Mouse (Mus musculus): ENCODE results near the gene Cntrl.
A peak's percentile ranks its signal among the peaks of the same experiment; 100 is the strongest.

Gene Cntrl

DNA sequence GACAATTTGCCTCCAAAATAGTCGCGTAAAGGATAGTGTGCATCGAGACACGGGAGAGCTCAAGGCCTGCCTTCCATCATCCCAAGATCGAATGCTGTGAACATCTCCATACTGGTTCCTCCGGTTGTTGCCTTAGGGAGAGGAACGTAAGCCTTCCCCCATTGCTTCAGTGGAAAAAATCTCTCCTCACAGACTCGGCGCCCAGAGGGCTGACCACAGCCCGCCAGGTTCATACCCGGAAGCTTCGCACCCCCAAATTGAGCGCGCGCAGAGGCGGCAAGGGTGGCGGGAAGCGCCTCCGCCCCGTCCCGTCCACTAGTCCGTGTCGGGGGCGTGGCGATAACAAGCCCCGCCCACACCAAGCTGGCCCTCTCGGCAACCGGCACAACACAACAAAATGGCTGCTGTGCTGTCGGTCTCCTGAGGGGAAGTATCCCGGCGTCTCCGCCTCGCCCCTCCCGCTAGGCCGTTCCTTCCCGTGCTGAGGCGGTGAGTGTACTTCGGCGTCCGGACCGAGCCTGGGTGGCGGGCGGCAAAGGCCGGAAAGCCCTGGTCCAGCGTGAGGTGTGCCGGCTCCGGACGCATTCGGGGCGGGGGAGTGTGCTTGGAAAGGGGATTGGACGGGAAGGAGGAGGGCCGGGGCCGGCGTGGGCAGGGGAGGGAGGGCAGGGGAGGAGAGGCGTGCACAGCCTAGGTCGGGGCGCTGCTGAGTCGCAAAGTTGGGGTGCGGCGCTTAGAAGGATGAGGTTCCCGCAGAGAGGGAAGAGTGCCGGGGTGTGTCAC lies at the start of gene Cntrl:
Gene Cntrl, plus strand, starts transcription at position 352 of the 783 bp plus-strand sequence.
- DNase-seq (ENCODE audit: low read depth, low spot score): peak; percentile 69

DNA sequence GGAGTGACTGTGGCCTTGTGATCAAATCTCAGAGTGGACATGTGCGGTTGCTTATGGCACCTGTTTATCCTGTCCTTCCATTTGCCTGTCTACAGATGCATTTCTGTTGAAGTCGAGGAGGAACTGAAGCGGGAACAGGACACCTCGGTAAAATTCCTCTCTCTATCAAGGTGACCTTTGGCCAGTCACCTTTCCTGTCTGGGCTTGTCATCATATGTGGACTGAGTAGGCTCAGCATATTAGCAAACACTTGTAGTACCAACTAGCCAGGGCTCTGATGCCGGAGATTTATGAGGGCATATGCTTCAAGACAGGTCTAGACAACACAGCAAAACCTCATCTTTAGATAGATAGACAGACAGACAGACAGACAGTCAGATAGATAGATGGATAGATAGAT lies 49.0 kb upstream of the Cntrl start:
- no peak for DNase-seq (ENCODE audit: low read depth, low spot score)

DNA sequence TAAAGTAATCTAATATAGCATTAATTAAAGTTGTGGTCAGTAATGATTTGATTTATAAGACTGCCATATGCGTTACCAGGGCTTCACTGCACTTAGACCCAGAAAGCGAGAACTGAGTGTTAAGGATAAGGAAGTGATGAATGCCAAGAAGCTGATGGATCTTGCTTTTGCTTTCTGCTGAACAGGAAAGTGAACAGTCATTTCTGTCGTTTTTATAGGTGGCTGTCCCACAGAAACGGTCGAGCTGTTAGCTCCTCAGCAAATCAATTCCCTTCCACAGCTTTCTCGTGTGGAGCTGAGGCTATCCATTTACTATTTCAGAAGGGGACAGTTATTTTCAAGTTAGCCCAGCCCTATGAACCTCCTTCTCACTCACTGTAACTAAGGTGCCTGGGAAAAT lies 48.4 kb upstream of the Cntrl start:
- no peak for DNase-seq (ENCODE audit: low read depth, low spot score)

DNA sequence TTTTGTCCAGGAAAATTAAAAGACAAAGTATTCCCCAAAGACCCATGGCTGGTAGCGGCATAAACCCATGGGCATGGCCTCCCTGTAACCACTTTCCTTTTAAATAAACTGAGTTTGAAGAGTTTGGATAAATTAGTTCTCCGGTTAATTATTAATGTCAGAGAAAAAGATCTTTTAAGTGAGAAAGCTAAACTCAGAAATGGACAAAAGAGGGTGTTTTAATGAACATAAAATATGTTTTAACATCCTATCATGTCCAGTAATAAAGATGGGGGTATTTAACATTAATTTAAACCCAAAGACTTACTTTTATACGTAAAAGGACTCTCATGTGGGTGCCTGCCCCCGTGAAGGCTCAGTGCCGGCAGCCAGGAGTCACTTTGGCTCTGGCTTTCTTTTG lies 48.0 kb upstream of the Cntrl start, which contains the start of gene Hc:
Gene Hc, minus strand, starts transcription at position 101 of the 400 bp plus-strand sequence.
- no peak for DNase-seq (ENCODE audit: low read depth, low spot score)

- no peak for DNase-seq (ENCODE audit: low read depth, low spot score)
Measured at GRCm38 (mm10) chr2:35063333-35064030, 45.8 kb upstream of the Cntrl start.

GRCm38 (mm10) chr2:35066525-35067082 lies 42.7 kb upstream of the Cntrl start:
- peak; percentile 34 for DNase-seq (ENCODE audit: low read depth, low spot score)

DNA sequence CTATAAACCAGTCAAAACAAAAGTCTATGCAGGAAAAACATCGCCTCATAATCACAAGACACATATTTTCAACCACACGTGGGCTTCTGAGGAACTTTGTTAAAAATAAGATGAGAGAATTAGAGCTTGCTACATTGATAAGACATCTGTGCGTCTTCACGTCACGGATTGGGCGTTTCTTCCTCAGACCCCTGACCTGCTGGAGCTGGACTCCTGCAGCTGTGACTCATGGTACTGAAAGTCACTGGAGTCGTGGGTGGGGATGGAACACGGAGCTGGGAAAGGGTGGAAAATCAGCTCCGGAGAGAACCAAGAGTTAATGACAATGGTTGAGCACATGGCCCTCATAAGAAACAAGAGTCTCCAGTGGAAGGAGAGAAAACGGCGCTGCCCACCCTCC lies 42.2 kb upstream of the Cntrl start:
- no peak for DNase-seq (ENCODE audit: low read depth, low spot score)

GRCm38 (mm10) chr2:35069124-35069523 lies 40.2 kb upstream of the Cntrl start:
- no peak for DNase-seq (ENCODE audit: low read depth, low spot score)

GRCm38 (mm10) chr2:35070275-35070674 lies 39.0 kb upstream of the Cntrl start:
- no peak for DNase-seq (ENCODE audit: low read depth, low spot score)

DNA sequence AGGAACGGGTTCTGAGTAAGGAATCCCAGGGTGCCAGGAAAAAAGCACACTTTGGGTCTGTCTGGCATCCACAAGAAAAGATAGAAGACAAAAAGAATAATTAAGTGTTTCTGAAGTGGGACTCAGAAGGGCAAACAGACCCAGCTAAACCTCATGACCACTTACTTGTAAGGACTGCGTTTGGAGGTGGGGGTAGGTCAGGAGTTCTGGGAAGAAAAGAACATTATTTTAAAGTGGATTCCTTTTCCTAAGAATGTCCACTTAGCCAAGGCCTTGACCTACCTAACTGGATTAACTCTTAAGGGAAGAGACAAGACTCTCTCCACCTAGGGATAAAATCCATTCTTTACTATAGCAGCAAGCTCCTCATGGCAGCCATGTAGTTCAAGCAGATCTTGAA lies 36.7 kb upstream of the Cntrl start:
- DNase-seq (ENCODE audit: low read depth, low spot score): no peak

DNA sequence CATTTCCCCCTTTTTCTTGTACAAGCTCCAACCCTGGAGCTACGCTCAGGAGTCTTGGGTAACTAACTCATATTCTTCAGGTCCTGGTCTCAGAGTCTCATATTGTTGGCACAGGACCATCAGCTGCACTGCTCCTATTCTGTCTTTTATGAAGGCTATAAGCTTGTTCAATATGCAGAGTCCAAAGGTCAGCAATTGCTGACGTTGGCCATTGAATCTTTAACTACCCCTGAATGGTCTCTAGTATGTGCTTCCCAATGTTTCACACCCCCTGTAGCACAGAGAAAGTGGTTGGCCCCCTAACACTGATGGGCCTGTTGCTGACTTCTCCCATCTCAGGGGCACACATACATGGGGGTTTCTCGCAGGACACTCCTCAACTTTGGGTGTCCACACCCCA lies 35.0 kb upstream of the Cntrl start:
- no peak for DNase-seq (ENCODE audit: low read depth, low spot score)

DNA sequence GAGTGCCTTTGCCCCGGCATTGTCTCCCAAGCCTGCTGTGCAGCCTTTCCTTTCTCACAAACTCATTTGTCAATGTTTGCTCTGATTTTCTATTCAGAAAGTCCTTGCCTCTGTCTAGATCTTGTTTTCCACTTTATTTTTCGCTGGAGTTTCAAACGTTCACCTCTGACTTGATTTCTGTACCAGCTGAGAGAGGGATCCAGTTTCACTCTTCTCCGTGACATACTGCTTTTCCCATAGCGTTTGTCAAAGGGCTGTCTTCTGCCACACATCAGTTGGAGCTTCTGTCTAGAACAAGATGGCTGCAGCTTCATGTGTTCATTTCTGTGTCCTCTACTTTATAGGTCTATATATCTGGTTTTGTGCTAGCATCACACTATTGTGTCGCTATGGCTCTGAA lies 30.1 kb upstream of the Cntrl start:
- DNase-seq (ENCODE audit: low read depth, low spot score): no peak

- no peak for DNase-seq (ENCODE audit: low read depth, low spot score)
Measured at GRCm38 (mm10) chr2:35087418-35087817, 21.9 kb upstream of the Cntrl start.

DNA sequence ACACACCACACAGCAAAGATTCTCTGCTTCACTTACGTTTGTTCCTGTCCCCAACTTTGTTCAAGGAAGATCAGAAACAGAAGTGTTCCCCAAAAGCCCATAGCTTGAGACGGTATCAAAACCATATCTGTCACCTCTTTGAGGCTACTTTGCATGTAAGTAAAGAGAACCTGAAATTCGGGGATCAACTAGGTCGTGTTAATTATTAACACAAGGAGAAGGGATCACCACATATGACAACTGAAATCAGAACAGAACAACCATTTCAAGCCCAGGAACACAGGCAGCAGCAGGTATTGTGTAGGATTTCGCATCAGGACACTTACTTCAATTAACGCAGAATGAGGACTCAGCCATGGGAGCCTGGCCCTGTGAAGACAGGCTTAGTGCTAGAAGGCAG lies 8.8 kb upstream of the Cntrl start:
- DNase-seq (ENCODE audit: low read depth, low spot score): no peak

- no peak for DNase-seq (ENCODE audit: low read depth, low spot score)
Measured at GRCm38 (mm10) chr2:35101443-35101842, 7.8 kb upstream of the Cntrl start, which contains the start of gene AI182371. Gene AI182371, minus strand, starts transcription at chr2:35101543.

- no peak for DNase-seq (ENCODE audit: low read depth, low spot score)
Measured at GRCm38 (mm10) chr2:35102777-35103176, 6.5 kb upstream of the Cntrl start.

GRCm38 (mm10) chr2:35103558-35103957 lies 5.7 kb upstream of the Cntrl start:
- DNase-seq (ENCODE audit: low read depth, low spot score): no peak

DNA sequence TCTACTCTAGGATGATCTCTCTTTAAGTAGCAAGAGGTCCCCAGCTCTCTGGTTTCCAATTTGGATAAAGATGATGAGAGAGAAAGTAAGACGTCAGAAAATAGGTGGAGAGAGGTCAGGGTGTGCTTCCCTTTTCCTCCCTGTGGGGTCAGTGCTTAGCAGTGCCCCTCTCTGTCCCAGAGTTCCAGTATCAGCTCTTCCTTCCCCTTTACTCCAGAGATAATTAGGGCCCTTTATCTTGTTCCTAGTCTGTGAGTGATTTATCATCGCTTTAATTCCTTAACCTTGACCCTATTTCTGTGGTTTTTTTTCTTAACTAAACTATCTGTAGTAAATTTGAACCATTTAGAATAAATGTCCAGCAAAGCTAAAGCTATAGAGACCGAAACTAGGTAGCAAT lies 4.4 kb upstream of the Cntrl start:
- DNase-seq (ENCODE audit: low read depth, low spot score): no peak

- peak; percentile 31 for DNase-seq (ENCODE audit: low read depth, low spot score)
Measured at GRCm38 (mm10) chr2:35107984-35108635, 1.2 kb upstream of the Cntrl start.

- DNase-seq (ENCODE audit: low read depth, low spot score): peak; percentile 26
Measured at GRCm38 (mm10) chr2:35108712-35109111, 580 bp upstream of the Cntrl start.

GRCm38 (mm10) chr2:35109924-35110304 lies 622 bp downstream of the Cntrl start:
- DNase-seq (ENCODE audit: low read depth, low spot score): no peak

- no peak for DNase-seq (ENCODE audit: low read depth, low spot score)
Measured at GRCm38 (mm10) chr2:35110521-35110920, 1.2 kb downstream of the Cntrl start.
